9 mouse cellular contexts compared by ENCODE assay signal in the genomic region with DNA sequence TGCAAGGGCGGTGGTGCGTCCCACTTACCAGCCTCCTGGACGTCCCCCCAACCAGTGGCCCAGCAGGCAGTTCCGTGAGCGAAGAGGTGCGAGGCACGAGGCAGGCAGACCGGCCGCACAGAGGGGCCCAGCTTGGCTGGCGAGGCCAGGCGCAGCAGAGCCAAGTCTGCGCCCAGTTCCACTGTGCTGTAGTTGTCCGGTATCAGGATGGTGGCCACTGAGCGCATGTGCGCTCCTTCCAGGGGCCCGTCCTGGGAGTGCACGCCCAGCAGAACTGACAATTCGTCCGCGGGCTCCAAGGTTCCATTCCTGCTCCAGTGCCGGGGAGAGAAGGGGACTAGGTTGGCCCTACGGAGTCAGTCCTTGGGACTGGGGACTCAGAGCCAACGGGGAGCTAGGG. TPM values are rescaled to one million over a fixed set of nuclear protein-coding genes. Genes with fewer than 3 reads are reported as not detected.
DNase-seq lines count a peak whose midpoint lies in the region; ATAC-seq and TF ChIP-seq lines count a peak whose summit lies in the region.
"Had no signal": no experiment of that assay in that cellular context is flagged by ENCODE, and none has a peak within 500 bp of the region (broad histone marks: within the 10 kb centered on the region; RNA-seq: fewer than 3 reads in every experiment).

No protein-coding gene starts in this region.

- no peaks in the 10 kb centered on the region for H3K9me3 ChIP-seq in hindbrain, embryonic 12.5 days (replicated peaks)
- H3K9me3 ChIP-seq in hindbrain, postnatal 0 days (ENCODE audit: low read length) = no peaks in the 10 kb centered on the region
- H3K9me3 ChIP-seq in embryonic facial prominence, embryonic 14.5 days (ENCODE audit: control insufficient read depth, low read length) = no peaks in the 10 kb centered on the region
- no peaks in the 10 kb centered on the region for H3K9me3 ChIP-seq in limb, embryonic 14.5 days (ENCODE audit: control insufficient read depth, low read length)

- intact Hi-C loops in left cerebral cortex, postnatal 10 days (cut with DNase I) = no loop called here

- H3K36me3 ChIP-seq in hindbrain, embryonic 12.5 days = no peaks in the 10 kb centered on the region
- H3K36me3 ChIP-seq in hindbrain, postnatal 0 days (ENCODE audit: insufficient read depth, low read length) = no peaks in the 10 kb centered on the region
- no peaks in the 10 kb centered on the region for H3K36me3 ChIP-seq in embryonic facial prominence, embryonic 14.5 days (ENCODE audit: control insufficient read depth, insufficient read depth, low read length)
- H3K36me3 ChIP-seq in limb, embryonic 14.5 days (ENCODE audit: control insufficient read depth, insufficient read depth, low read length) = no peaks in the 10 kb centered on the region

- TF ChIP-seq CTCF in hindbrain, postnatal 0 days (IDR thresholded peaks at IDR 0.05; ENCODE audit: low read depth) = no peak

- peak overlapping the region; percentile 31 for H3K4me2 ChIP-seq in hindbrain, embryonic 12.5 days (replicated peaks)
- H3K4me2 ChIP-seq in hindbrain, postnatal 0 days (ENCODE audit: low read depth, low read length) = no peak overlapping the region; the same call in 1 of the 2 replicates
- peak overlapping the region; percentile 29 for H3K4me2 ChIP-seq in embryonic facial prominence, embryonic 14.5 days (ENCODE audit: low read depth, low read length)
- H3K4me2 ChIP-seq in limb, embryonic 14.5 days (replicated peaks; ENCODE audit: low read depth, low read length, severe bottlenecking) = 0 out of 2 replicates have a peak overlapping the region, but pooled peaks have one; percentile 13

- H3K27ac ChIP-seq in hindbrain, embryonic 12.5 days = no peak overlapping the region; the same call in 1 of the 2 replicates
- H3K27ac ChIP-seq in hindbrain, postnatal 0 days = no peak overlapping the region
- H3K27ac ChIP-seq in embryonic facial prominence, embryonic 14.5 days (replicated peaks; ENCODE audit: low read depth, low read length) = no peak overlapping the region
- H3K27ac ChIP-seq in limb, embryonic 14.5 days (replicated peaks; ENCODE audit: low read depth, low read length) = no peak overlapping the region

- no peak for ATAC-seq in hindbrain, embryonic 12.5 days (ENCODE audit: low FRiP score)
- ATAC-seq in hindbrain, postnatal 0 days = no peak
- ATAC-seq in embryonic facial prominence, embryonic 14.5 days (ENCODE audit: low read depth) = peak; percentile 62; the same call in 1 of the 2 replicates
- ATAC-seq in limb, embryonic 14.5 days (ENCODE audit: low FRiP score, low read depth) = no peak
- no peak for ATAC-seq in frontal cortex, adult (ENCODE audit: low TSS enrichment)

- WGBS in hindbrain, embryonic 12.5 days = 11% methylated on average over 23 of the region's 23 CpGs
- 11% methylated on average over 23 of the region's 23 CpGs for WGBS in hindbrain, postnatal 0 days
- WGBS in embryonic facial prominence, embryonic 14.5 days = 14% methylated on average over 23 of the region's 23 CpGs
- 8% methylated on average over 23 of the region's 23 CpGs for WGBS in limb, embryonic 14.5 days

- H3K9ac ChIP-seq in hindbrain, embryonic 12.5 days = no peak overlapping the region
- no peak overlapping the region for H3K9ac ChIP-seq in hindbrain, postnatal 0 days (replicated peaks; ENCODE audit: low read length)
- H3K9ac ChIP-seq in embryonic facial prominence, embryonic 14.5 days (ENCODE audit: low read depth, low read length) = peak overlapping the region; percentile 31; the same call in 1 of the 2 replicates
- no peak overlapping the region for H3K9ac ChIP-seq in limb, embryonic 14.5 days (ENCODE audit: low read depth, low read length, severe bottlenecking)

- H3K27me3 ChIP-seq in hindbrain, embryonic 12.5 days = peaks cover 36% of the 10 kb centered on the region
- H3K27me3 ChIP-seq in hindbrain, postnatal 0 days (ENCODE audit: insufficient read depth, low read length) = peaks cover 25% of the 10 kb centered on the region; the same call in 1 of the 2 replicates
- peaks cover 29% of the 10 kb centered on the region for H3K27me3 ChIP-seq in embryonic facial prominence, embryonic 14.5 days (replicated peaks; ENCODE audit: control insufficient read depth, insufficient read depth, low read length)
- H3K27me3 ChIP-seq in limb, embryonic 14.5 days (ENCODE audit: control insufficient read depth, insufficient read depth, low read length) = peaks cover 26% of the 10 kb centered on the region; the same call in 1 of the 2 replicates

- H3K4me3 ChIP-seq in hindbrain, embryonic 12.5 days = no peak overlapping the region
- no peak overlapping the region for H3K4me3 ChIP-seq in hindbrain, postnatal 0 days (ENCODE audit: low read length)
- 0 out of 2 replicates have a peak overlapping the region, but pooled peaks have one; percentile 10 for H3K4me3 ChIP-seq in embryonic facial prominence, embryonic 14.5 days (ENCODE audit: low read depth, low read length)
- peak overlapping the region; percentile 7; the same call in 1 of the 2 replicates for H3K4me3 ChIP-seq in limb, embryonic 14.5 days (replicated peaks; ENCODE audit: low read length)

- no peak for TF ChIP-seq POLR2A in limb, embryonic 14.5 days (IDR thresholded peaks at IDR 0.05; ENCODE audit: borderline replicate concordance, extremely low read depth, insufficient read depth, insufficient read length)

- no peak for DNase-seq in hindbrain, postnatal 0 days (ENCODE audit: low spot score)
- peak; percentile 46 for DNase-seq in R1 (ENCODE audit: low read depth, low spot score)
- DNase-seq in embryonic facial prominence, embryonic 14.5 days (ENCODE audit: low spot score) = no peak
- DNase-seq in limb, embryonic 14.5 days (ENCODE audit: low spot score) = no peak
- no peak for DNase-seq in right cerebral cortex, postnatal 25 days
- no peak for DNase-seq in left cerebral cortex, postnatal 10 days (ENCODE audit: extremely low spot score in 1 of 2, low spot score in 2 of 2)
- DNase-seq: gastrocnemius, postnatal 36 days had no signal

- H3K4me1 ChIP-seq in hindbrain, embryonic 12.5 days = no peaks in the 10 kb centered on the region
- no peaks in the 10 kb centered on the region for H3K4me1 ChIP-seq in hindbrain, postnatal 0 days (ENCODE audit: insufficient read depth, low read length)
- no peaks in the 10 kb centered on the region for H3K4me1 ChIP-seq in embryonic facial prominence, embryonic 14.5 days (ENCODE audit: control insufficient read depth, insufficient read depth, low read length)
- H3K4me1 ChIP-seq in limb, embryonic 14.5 days (ENCODE audit: control insufficient read depth, insufficient read depth, low read length) = no peaks in the 10 kb centered on the region

RNA-seq across cellular contexts. Expression of gene Prss36, which starts 1.9 kb away (rescaled TPM):
- 10.4 and 12.0 TPM in 2 replicates for polyA plus RNA-seq in hindbrain, embryonic 12.5 days (2016; fragmentation: Nextera tagmentation; extraction: Ambion mirVana)
- 17.0 and 19.9 TPM in 2 replicates for total RNA-seq in hindbrain, postnatal 0 days (2014; rRNA removed)
- polyA plus RNA-seq in hindbrain, postnatal 0 days (2015; fragmentation: Nextera tagmentation; extraction: Ambion mirVana) = 16.5 and 17.3 TPM in 2 replicates
- 10.6 and 11.1 TPM in 2 replicates for polyA plus RNA-seq in embryonic facial prominence, embryonic 14.5 days (2014; fragmentation: Nextera tagmentation; extraction: Ambion mirVana)
- 14.5 and 16.9 TPM in 2 replicates for polyA plus RNA-seq in limb, embryonic 14.5 days (2012; rRNA removed)
- 11.7 and 14.1 TPM in 2 replicates for polyA plus RNA-seq in limb, embryonic 14.5 days (2014; fragmentation: Nextera tagmentation; extraction: Ambion mirVana)
- total RNA-seq in left cerebral cortex, postnatal 10 days (2021) = 10 to 100 TPM; 12.2 to 14.4 TPM

RNA-seq across cellular contexts. Expression of gene Prss8, which starts 14.7 kb away (rescaled TPM):
- polyA plus RNA-seq in hindbrain, embryonic 12.5 days (2016; fragmentation: Nextera tagmentation; extraction: Ambion mirVana) = 4.2 and 7.3 TPM in 2 replicates
- total RNA-seq in hindbrain, postnatal 0 days (2014; rRNA removed) = 0.26 and 0.32 TPM in 2 replicates
- 0.35 and 0.44 TPM in 2 replicates for polyA plus RNA-seq in hindbrain, postnatal 0 days (2015; fragmentation: Nextera tagmentation; extraction: Ambion mirVana)
- 11.1 and 11.3 TPM in 2 replicates for polyA plus RNA-seq in embryonic facial prominence, embryonic 14.5 days (2014; fragmentation: Nextera tagmentation; extraction: Ambion mirVana)
- 6.3 and 7.0 TPM in 2 replicates for polyA plus RNA-seq in limb, embryonic 14.5 days (2012; rRNA removed)
- polyA plus RNA-seq in limb, embryonic 14.5 days (2014; fragmentation: Nextera tagmentation; extraction: Ambion mirVana) = 6.2 and 7.0 TPM in 2 replicates
- under 1 TPM; 0.64 to 0.81 TPM for total RNA-seq in left cerebral cortex, postnatal 10 days (2021)
- total RNA-seq: gastrocnemius, postnatal 36 days had no signal

RNA-seq across cellular contexts. Expression of gene Fus, which starts 22.6 kb away (rescaled TPM):
- 502 and 538 TPM in 2 replicates for polyA plus RNA-seq in hindbrain, embryonic 12.5 days (2016; fragmentation: Nextera tagmentation; extraction: Ambion mirVana)
- total RNA-seq in hindbrain, postnatal 0 days (2014; rRNA removed) = 34.4 and 45.0 TPM in 2 replicates
- polyA plus RNA-seq in hindbrain, postnatal 0 days (2015; fragmentation: Nextera tagmentation; extraction: Ambion mirVana) = 281 and 299 TPM in 2 replicates
- 46.3 and 58.2 TPM in 2 replicates for polyA plus RNA-seq in embryonic facial prominence, embryonic 14.5 days (2014; fragmentation: Nextera tagmentation; extraction: Ambion mirVana)
- polyA plus RNA-seq in limb, embryonic 14.5 days (2012; rRNA removed) = 919 and 999 TPM in 2 replicates
- 60.9 and 68.7 TPM in 2 replicates for polyA plus RNA-seq in limb, embryonic 14.5 days (2014; fragmentation: Nextera tagmentation; extraction: Ambion mirVana)
- total RNA-seq in left cerebral cortex, postnatal 10 days (2021) = 100 to 1,000 TPM; 387 to 389 TPM

RNA-seq across cellular contexts. Expression of gene Kat8, which starts 32.3 kb away (rescaled TPM):
- 49.6 and 50.9 TPM in 2 replicates for polyA plus RNA-seq in hindbrain, embryonic 12.5 days (2016; fragmentation: Nextera tagmentation; extraction: Ambion mirVana)
- 24.9 and 33.5 TPM in 2 replicates for total RNA-seq in hindbrain, postnatal 0 days (2014; rRNA removed)
- polyA plus RNA-seq in hindbrain, postnatal 0 days (2015; fragmentation: Nextera tagmentation; extraction: Ambion mirVana) = 30.1 and 33.9 TPM in 2 replicates
- polyA plus RNA-seq in embryonic facial prominence, embryonic 14.5 days (2014; fragmentation: Nextera tagmentation; extraction: Ambion mirVana) = 31.7 and 35.5 TPM in 2 replicates
- polyA plus RNA-seq in limb, embryonic 14.5 days (2012; rRNA removed) = 35.2 and 43.4 TPM in 2 replicates
- polyA plus RNA-seq in limb, embryonic 14.5 days (2014; fragmentation: Nextera tagmentation; extraction: Ambion mirVana) = 39.1 and 45.4 TPM in 2 replicates
- total RNA-seq in left cerebral cortex, postnatal 10 days (2021) = 10 to 100 TPM; 24.2 to 26.9 TPM

RNA-seq across cellular contexts. Expression of gene Bckdk, which starts 40.7 kb away (rescaled TPM):
- polyA plus RNA-seq in hindbrain, embryonic 12.5 days (2016; fragmentation: Nextera tagmentation; extraction: Ambion mirVana) = 74.4 and 75.1 TPM in 2 replicates
- 44.3 and 55.0 TPM in 2 replicates for total RNA-seq in hindbrain, postnatal 0 days (2014; rRNA removed)
- polyA plus RNA-seq in hindbrain, postnatal 0 days (2015; fragmentation: Nextera tagmentation; extraction: Ambion mirVana) = 61.5 and 63.5 TPM in 2 replicates
- 121 and 125 TPM in 2 replicates for polyA plus RNA-seq in embryonic facial prominence, embryonic 14.5 days (2014; fragmentation: Nextera tagmentation; extraction: Ambion mirVana)
- polyA plus RNA-seq in limb, embryonic 14.5 days (2012; rRNA removed) = 67.0 and 94.6 TPM in 2 replicates
- 116 and 122 TPM in 2 replicates for polyA plus RNA-seq in limb, embryonic 14.5 days (2014; fragmentation: Nextera tagmentation; extraction: Ambion mirVana)
- total RNA-seq in left cerebral cortex, postnatal 10 days (2021) = 10 to 100 TPM; 43.0 to 43.2 TPM

Comparison
In these comparisons a context has a peak if more than half of its experiments do, and no peak if none do; other contexts are left out.
1. H3K4me3 ChIP-seq: peak in embryonic facial prominence, embryonic 14.5 days (single experiment) and limb, embryonic 14.5 days (single experiment); none in hindbrain, embryonic 12.5 days (single experiment) and hindbrain, postnatal 0 days (single experiment).